Mouse (Mus musculus) right cerebral cortex, adult 2 months (tissue): ENCODE measurements around the gene Pxk.
A peak's percentile ranks its signal among the peaks of the same experiment; 100 is the strongest.

Source experiments
- DNase-seq, 2 experiments: peaks; one replicate each; pipeline ENCODE4 v3.0.0; 2021 to 2022; ENCODE audit warnings: low spot score in 2 of 2

The Pxk gene

DNA sequence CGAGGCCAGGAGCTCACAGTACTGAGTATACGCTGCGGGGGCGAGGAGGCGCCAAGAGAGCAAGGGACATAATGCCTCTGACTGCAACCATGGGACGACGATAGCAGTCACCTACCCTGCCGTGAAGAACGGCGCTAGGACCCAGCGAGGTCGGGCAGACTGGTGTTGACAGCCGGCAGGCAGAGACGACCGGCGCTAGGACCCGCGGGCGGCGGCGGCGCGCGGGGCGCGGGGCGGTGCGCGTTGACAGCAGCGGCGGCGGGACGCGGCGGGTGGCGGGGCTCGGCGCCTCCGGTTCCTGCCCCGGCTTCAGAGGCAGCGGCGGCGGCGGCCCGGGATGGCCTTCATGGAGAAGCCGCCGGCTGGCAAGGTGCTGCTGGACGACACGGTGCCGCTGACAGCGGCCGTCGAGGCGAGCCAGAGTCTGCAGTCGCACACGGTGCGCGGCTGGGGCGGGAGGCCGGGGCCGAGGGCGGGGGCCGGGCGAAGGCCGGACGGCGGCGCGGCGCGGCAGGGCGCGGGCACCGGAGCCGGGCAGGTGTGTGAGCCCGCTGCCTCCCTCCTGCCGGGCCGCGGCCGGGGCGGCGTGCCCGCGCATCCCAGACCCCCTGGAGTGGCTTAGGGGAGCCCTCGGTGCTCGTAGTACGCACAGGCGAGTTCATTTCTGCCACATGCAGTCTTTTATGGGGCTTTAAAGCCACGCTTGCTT is at the start of gene Pxk:
Gene Pxk, plus strand, starts transcription at position 234 of the 709 bp plus-strand sequence.
- DNase-seq, result peak; percentile 93 to 98

- no peak for DNase-seq
Observed at GRCm38 (mm10) chr14:8049334-8049733, 48.7 kb upstream of the Pxk start.

GRCm38 (mm10) chr14:8051869-8052268 is 46.1 kb upstream of the Pxk start:
- DNase-seq, result no peak

DNA sequence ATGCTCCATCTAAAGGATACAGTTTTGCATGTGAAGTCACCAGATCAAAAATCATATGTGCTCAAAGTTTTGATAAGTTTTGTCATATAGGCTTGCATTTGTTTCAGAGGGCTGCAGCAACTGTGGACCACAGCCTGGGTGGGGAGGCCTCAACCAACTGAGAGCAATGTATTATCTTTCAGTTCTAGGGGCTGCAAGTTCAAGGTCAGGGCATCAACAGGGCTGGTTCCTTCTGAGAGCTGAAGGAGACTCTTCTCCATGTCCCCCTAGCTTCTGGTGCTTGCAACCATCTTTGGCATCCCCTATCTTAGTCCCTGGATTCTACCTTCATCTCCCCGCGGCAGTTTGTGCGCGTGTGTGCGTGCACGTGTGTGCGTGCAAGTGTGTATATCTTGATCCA is 45.4 kb upstream of the Pxk start:
- no peak for DNase-seq

GRCm38 (mm10) chr14:8054310-8055102 is 43.5 kb upstream of the Pxk start:
- no peak for DNase-seq

DNA sequence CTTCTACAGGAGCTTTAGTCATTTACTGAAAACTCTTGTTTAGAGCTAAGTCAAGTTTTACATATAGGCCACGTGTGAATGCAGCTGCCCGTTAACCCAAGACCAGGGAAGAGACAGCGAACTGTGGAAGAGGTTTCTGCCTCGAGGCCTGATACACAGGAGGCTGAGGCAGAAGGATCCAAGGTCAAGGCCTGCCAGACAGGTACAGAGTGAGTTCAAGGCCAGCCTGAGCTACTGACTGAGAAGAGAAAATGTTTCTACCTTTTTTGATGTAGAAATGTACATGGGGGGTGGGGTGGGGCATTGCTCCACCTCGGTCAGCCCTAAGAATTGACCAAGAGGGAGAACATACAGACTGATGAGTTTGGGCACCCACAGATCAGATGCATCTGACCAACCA is 41.9 kb upstream of the Pxk start:
- DNase-seq, result no peak

GRCm38 (mm10) chr14:8059938-8060337 is 38.1 kb upstream of the Pxk start:
- no peak for DNase-seq

DNA sequence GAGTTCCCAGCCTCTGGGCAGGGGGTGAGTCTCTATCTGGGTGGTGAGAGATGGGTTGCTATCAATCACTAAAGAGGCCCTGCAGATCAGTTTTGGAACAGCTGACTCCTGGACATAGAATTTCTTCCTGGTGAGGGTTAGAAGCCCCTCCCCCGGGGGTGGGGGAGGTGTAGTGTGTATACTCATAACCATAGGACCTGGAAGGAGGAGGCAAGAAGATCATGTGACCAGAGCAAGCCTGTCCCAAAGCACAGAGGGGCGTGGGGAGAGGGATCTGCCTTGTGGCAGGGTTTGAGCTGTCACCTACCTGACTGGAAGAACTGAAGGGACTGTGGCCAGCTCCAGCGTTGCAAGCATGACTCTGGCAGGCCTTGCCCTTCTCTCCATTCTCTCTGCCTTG is 35.9 kb upstream of the Pxk start:
- DNase-seq, result no peak

DNA sequence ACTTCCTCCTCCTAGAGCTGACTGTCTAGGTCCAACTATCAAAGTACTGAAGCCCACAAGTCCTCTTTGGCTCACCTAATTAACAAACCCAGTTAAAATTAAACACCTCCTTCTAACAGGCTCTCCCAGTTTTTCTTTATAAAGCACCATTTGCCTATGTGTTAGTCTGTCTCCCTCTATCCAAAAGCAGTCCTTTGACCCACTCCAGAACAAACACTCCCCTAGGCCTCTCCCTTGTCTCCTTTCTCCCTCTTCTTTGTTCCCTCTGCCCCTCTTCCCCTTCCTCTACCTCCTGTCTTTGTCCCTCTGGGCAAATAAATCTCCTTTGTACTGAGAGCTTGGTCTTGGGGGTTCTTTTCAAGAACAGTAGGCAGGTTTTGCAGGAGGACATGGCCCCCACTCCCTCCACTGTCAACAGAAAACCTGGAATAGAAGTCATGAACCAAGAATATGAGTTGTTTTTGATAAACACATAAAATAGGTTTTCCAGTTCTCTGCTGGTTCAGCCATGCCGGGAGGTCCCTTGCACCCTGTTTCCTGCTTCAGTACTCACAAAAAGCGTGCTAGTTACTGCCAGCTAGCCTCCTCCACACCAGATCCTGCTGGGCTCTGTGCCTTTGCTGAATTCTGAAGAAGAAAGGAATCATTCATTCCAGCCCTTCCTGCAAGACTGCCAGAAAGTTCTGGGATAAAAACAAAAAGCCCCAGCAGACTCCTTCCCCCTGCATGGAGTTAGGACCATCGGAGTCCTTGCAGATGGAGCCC is 35.3 kb upstream of the Pxk start:
- DNase-seq, result peak; percentile 51 to 64

GRCm38 (mm10) chr14:8063835-8064785 is 33.9 kb upstream of the Pxk start:
- no peak for DNase-seq

DNA sequence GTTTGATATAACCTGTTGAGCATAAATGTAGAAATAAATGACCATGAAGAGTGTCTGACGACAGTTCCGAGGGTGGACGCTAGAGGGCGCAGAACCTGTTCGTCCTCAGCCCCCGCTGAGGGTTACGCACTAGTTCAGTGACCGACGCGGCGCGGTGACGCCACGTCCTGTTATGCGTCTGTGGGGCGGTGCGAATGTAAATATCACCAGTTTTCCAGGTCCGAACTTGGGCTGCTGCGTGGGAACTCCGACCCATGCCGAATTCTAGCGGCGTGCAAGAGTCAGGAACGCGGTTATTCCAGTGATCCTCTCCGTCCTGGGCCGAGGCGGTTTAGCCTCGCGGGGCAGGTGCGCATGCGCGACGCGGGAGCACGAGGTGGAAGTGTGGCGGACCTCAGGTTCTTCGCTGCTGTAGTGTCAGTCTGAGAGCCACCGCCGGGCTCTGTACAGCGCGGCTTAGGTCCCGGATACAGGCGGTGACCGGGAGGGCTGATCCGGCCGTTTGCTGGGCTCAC is 17.8 kb upstream of the Pxk start, which contains the start of gene Rpp14:
Gene Rpp14, plus strand, starts transcription at position 203 of the 515 bp plus-strand sequence.
- DNase-seq, result peak; percentile 99

DNA sequence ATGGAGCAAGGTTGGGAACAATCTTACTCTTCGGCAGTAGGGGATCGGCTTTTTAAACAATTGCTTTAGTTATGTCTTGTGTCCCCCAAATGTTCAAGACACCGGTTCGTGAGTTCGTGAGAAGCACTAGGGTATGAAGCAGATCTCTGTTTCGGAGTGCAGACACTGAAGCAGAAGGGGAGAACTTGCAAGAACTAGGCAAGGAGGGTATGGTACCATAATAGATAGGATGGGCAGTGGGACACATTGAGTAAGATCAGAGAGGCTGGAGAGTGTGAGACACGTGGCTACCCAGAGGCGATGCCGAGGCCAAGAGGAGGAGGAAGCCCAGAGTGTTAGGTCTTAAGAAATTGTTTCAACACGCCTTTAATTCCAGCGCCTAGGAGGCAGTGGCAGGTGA is 17.3 kb upstream of the Pxk start:
- no peak for DNase-seq

- no peak for DNase-seq
Observed at GRCm38 (mm10) chr14:8082949-8083348, 15.1 kb upstream of the Pxk start.

- no peak for DNase-seq
Observed at GRCm38 (mm10) chr14:8089016-8089415, 9.0 kb upstream of the Pxk start.

GRCm38 (mm10) chr14:8092573-8092972 is 5.4 kb upstream of the Pxk start:
- no peak for DNase-seq

- DNase-seq, result no peak
Observed at GRCm38 (mm10) chr14:8093427-8093826, 4.6 kb upstream of the Pxk start.

DNA sequence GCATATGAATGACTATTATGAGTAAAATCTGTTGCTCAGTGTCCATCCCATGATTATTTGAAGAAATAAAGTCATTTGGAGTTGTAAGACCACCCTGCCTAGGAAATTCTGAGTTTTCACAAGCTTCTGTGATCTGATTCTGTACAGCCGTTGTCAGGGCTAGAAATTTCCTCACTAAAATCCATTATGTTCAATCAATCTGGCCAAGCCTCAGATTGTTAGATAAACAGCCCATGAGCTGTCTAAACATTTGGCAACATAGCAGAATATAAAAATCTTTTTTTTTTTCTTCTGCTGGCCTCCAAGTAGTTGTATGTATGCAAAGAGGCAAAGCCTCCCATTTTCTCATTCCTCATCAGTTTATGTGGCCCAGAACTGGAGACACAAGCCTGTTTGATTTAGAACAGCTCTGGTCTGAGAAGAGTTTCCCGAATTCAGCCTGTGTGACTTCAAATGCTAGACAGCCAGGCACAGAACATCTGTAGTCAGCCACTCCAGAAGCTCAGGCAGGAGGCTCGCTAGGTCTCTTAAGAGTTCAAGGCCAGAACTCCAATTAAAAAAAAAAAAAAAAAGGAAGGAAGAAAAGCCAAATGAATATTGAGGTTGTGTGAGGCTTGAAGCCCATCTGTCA is 3.0 kb upstream of the Pxk start:
- no peak for DNase-seq

- DNase-seq, result no peak
Observed at GRCm38 (mm10) chr14:8095562-8095950, 2.5 kb upstream of the Pxk start.

DNA sequence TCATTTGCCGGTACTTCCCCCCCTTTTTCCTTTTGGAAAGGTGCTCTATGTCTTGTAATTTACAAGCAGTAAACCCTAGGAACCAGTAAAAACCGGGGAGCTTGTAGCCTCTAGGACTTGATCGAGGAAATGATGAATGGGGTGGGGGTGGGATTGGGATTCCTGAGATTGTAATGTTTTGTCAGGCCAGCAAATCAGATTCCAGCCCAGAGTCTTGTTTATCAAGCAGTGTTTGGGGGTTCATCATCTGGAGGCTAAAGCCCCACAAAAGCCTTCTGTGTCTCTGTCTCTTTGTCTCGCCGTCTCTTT is 630 bp downstream of the Pxk start:
- DNase-seq, result no peak

GRCm38 (mm10) chr14:8099561-8100021 is 1.6 kb downstream of the Pxk start:
- peak; percentile 40 to 41 for DNase-seq

DNA sequence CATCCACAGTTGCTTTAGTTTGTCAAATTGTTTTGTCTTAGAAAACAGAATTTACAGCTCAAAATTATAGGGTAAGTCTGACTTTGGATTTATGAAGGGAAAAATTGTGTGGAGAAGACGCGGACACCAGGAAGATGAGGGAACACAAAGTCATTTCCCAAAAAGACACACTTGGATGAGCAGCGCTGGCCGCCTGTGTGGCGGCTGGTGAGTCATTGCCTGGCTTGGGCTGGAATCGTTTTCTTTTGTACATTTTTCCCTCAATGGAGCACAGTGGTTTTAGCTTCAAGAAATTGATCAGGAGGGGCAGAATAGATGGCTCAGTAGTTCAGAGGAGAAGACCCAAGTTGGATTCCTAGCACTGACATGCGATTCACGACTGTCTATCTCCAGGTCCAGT is 3.9 kb downstream of the Pxk start:
- no peak for DNase-seq
